Mouse (Mus musculus): ENCODE results near the gene Dnaic1. TPM values are rescaled to one million over a fixed set of nuclear protein-coding genes. Genes with fewer than 3 reads are reported as not detected.

Gene Dnaic1
- polyA plus RNA-seq, 1 experiment from 2014 or later: 1.4 TPM

GRCm38 (mm10) chr4:41532420-41532819, 37.2 kb upstream of the Dnaic1 start:
- ATAC-seq: no peak

GRCm38 (mm10) chr4:41534866-41535265, 34.7 kb upstream of the Dnaic1 start:
- Histone ChIP-seq H3K4me1 (ENCODE audit: control insufficient read depth, insufficient read depth, low read length) (no peaks in the 10 kb centered on the region), H3K4me3 (ENCODE audit: low read depth, low read length) (no peak overlapping the region), H3K36me3 (ENCODE audit: control insufficient read depth, insufficient read depth, low read length) (no peaks in the 10 kb centered on the region), H3K27ac (ENCODE audit: low read depth, low read length) (no peak overlapping the region), H3K4me2 (ENCODE audit: low read length) (no peak overlapping the region), H3K27me3 (replicated peaks; ENCODE audit: control insufficient read depth, insufficient read depth, low read length) (no peaks in the 10 kb centered on the region), H3K9me3 (replicated peaks; ENCODE audit: control insufficient read depth, low read length) (no peaks in the 10 kb centered on the region), H3K9ac (ENCODE audit: low read length) (no peak overlapping the region)
- 82% methylated on average over 5 of the region's 5 CpGs for WGBS
- no peak for DNase-seq (ENCODE audit: low spot score)
- ATAC-seq: no peak

More at GRCm38 (mm10) chr4:41532420-41532819, 37.2 kb upstream of the Dnaic1 start:
- H3K4me1 ChIP-seq (ENCODE audit: control insufficient read depth, insufficient read depth, low read length): peaks cover 17% of the 10 kb centered on the region
- no peak overlapping the region for H3K27ac ChIP-seq (ENCODE audit: low read depth, low read length)
- H3K9ac ChIP-seq (ENCODE audit: low read length): no peak overlapping the region
- no peak overlapping the region for H3K4me2 ChIP-seq (ENCODE audit: low read length)
- no peaks in the 10 kb centered on the region for H3K27me3 ChIP-seq (replicated peaks; ENCODE audit: control insufficient read depth, insufficient read depth, low read length)
- WGBS: 30% methylated on average over 6 of the region's 6 CpGs
- no peak for DNase-seq (ENCODE audit: low spot score)
- H3K36me3 ChIP-seq (ENCODE audit: control insufficient read depth, insufficient read depth, low read length): no peaks in the 10 kb centered on the region
- H3K9me3 ChIP-seq (replicated peaks; ENCODE audit: control insufficient read depth, low read length): no peaks in the 10 kb centered on the region
- no peak overlapping the region for H3K4me3 ChIP-seq (ENCODE audit: low read depth, low read length)

GRCm38 (mm10) chr4:41542136-41542535, 27.4 kb upstream of the Dnaic1 start:
- ATAC-seq (no peak), DNase-seq (ENCODE audit: low spot score) (no peak)
- no peaks in the 10 kb centered on the region for H3K27me3 ChIP-seq (replicated peaks; ENCODE audit: control insufficient read depth, insufficient read depth, low read length)
- 89% methylated on average over 8 of the region's 8 CpGs for WGBS
- no peaks in the 10 kb centered on the region for H3K36me3 ChIP-seq (ENCODE audit: control insufficient read depth, insufficient read depth, low read length)
- H3K4me3 ChIP-seq (ENCODE audit: low read depth, low read length): no peak overlapping the region
- H3K9ac ChIP-seq (ENCODE audit: low read length): no peak overlapping the region
- H3K4me1 ChIP-seq (ENCODE audit: control insufficient read depth, insufficient read depth, low read length): peaks cover 7% of the 10 kb centered on the region
- H3K27ac ChIP-seq (ENCODE audit: low read depth, low read length): no peak overlapping the region
- H3K9me3 ChIP-seq (replicated peaks; ENCODE audit: control insufficient read depth, low read length): no peaks in the 10 kb centered on the region
- no peak overlapping the region for H3K4me2 ChIP-seq (ENCODE audit: low read length)

GRCm38 (mm10) chr4:41545985-41546384, 23.6 kb upstream of the Dnaic1 start:
- no peak for ATAC-seq
- DNase-seq (ENCODE audit: low spot score): peak; percentile 55
- Histone ChIP-seq H3K9me3 (replicated peaks; ENCODE audit: control insufficient read depth, low read length) (no peaks in the 10 kb centered on the region), H3K36me3 (ENCODE audit: control insufficient read depth, insufficient read depth, low read length) (no peaks in the 10 kb centered on the region), H3K4me3 (ENCODE audit: low read depth, low read length) (no peak overlapping the region), H3K27ac (ENCODE audit: low read depth, low read length) (0 out of 2 replicates have a peak overlapping the region, but pooled peaks have one; percentile 21), H3K27me3 (replicated peaks; ENCODE audit: control insufficient read depth, insufficient read depth, low read length) (no peaks in the 10 kb centered on the region), H3K4me2 (ENCODE audit: low read length) (no peak overlapping the region), H3K4me1 (ENCODE audit: control insufficient read depth, insufficient read depth, low read length) (peaks cover 7% of the 10 kb centered on the region), H3K9ac (ENCODE audit: low read length) (0 out of 2 replicates have a peak overlapping the region, but pooled peaks have one; percentile 13)
- WGBS: 16% methylated on average over 8 of the region's 8 CpGs

GRCm38 (mm10) chr4:41547086-41547485, 22.5 kb upstream of the Dnaic1 start:
- no peak overlapping the region for H3K9ac ChIP-seq (ENCODE audit: low read length)
- no peak overlapping the region for H3K27ac ChIP-seq (ENCODE audit: low read depth, low read length)
- no peaks in the 10 kb centered on the region for H3K36me3 ChIP-seq (ENCODE audit: control insufficient read depth, insufficient read depth, low read length)
- WGBS: 83% methylated on average over 1 of the region's 1 CpGs
- no peak overlapping the region for H3K4me2 ChIP-seq (ENCODE audit: low read length)
- DNase-seq (ENCODE audit: low spot score): no peak
- H3K9me3 ChIP-seq (replicated peaks; ENCODE audit: control insufficient read depth, low read length): no peaks in the 10 kb centered on the region
- H3K4me1 ChIP-seq (ENCODE audit: control insufficient read depth, insufficient read depth, low read length): peaks cover 7% of the 10 kb centered on the region
- H3K27me3 ChIP-seq (replicated peaks; ENCODE audit: control insufficient read depth, insufficient read depth, low read length): no peaks in the 10 kb centered on the region
- no peak overlapping the region for H3K4me3 ChIP-seq (ENCODE audit: low read depth, low read length)
- no peak for ATAC-seq

GRCm38 (mm10) chr4:41552529-41552928, 17.0 kb upstream of the Dnaic1 start:
- Histone ChIP-seq H3K9me3 (replicated peaks; ENCODE audit: control insufficient read depth, low read length) (no peaks in the 10 kb centered on the region), H3K4me1 (ENCODE audit: control insufficient read depth, insufficient read depth, low read length) (no peaks in the 10 kb centered on the region; the same call in 1 of the 2 replicates), H3K4me3 (ENCODE audit: low read depth, low read length) (no peak overlapping the region), H3K36me3 (ENCODE audit: control insufficient read depth, insufficient read depth, low read length) (no peaks in the 10 kb centered on the region), H3K27ac (ENCODE audit: low read depth, low read length) (no peak overlapping the region), H3K27me3 (replicated peaks; ENCODE audit: control insufficient read depth, insufficient read depth, low read length) (no peaks in the 10 kb centered on the region), H3K4me2 (ENCODE audit: low read length) (no peak overlapping the region), H3K9ac (ENCODE audit: low read length) (no peak overlapping the region)
- 37% methylated on average over 6 of the region's 6 CpGs for WGBS
- ATAC-seq: peak; percentile 56
- peak; percentile 77 for DNase-seq (ENCODE audit: low spot score)

- no peak overlapping the region for H3K27ac ChIP-seq (ENCODE audit: low read depth, low read length)
- ATAC-seq (no peak), DNase-seq (ENCODE audit: low spot score) (no peak)
- H3K4me2 ChIP-seq (ENCODE audit: low read length): no peak overlapping the region
- H3K4me1 ChIP-seq (ENCODE audit: control insufficient read depth, insufficient read depth, low read length): no peaks in the 10 kb centered on the region; the same call in 1 of the 2 replicates
- no peaks in the 10 kb centered on the region for H3K36me3 ChIP-seq (ENCODE audit: control insufficient read depth, insufficient read depth, low read length)
- 76% methylated on average over 11 of the region's 11 CpGs for WGBS
- H3K9me3 ChIP-seq (replicated peaks; ENCODE audit: control insufficient read depth, low read length): no peaks in the 10 kb centered on the region
- H3K4me3 ChIP-seq (ENCODE audit: low read depth, low read length): no peak overlapping the region
- no peak overlapping the region for H3K9ac ChIP-seq (ENCODE audit: low read length)
- no peaks in the 10 kb centered on the region for H3K27me3 ChIP-seq (replicated peaks; ENCODE audit: control insufficient read depth, insufficient read depth, low read length)
These were observed 16.5 kb upstream of the Dnaic1 start for GRCm38 (mm10) chr4:41553116-41553515.

GRCm38 (mm10) chr4:41554994-41555663, 14.4 kb upstream of the Dnaic1 start:
- Histone ChIP-seq H3K4me2 (ENCODE audit: low read length) (no peak overlapping the region), H3K4me3 (ENCODE audit: low read depth, low read length) (no peak overlapping the region), H3K4me1 (ENCODE audit: control insufficient read depth, insufficient read depth, low read length) (no peaks in the 10 kb centered on the region; the same call in 1 of the 2 replicates), H3K36me3 (ENCODE audit: control insufficient read depth, insufficient read depth, low read length) (no peaks in the 10 kb centered on the region), H3K27me3 (replicated peaks; ENCODE audit: control insufficient read depth, insufficient read depth, low read length) (no peaks in the 10 kb centered on the region), H3K27ac (ENCODE audit: low read depth, low read length) (no peak overlapping the region; the same call in 1 of the 2 replicates), H3K9ac (ENCODE audit: low read length) (no peak overlapping the region), H3K9me3 (replicated peaks; ENCODE audit: control insufficient read depth, low read length) (no peaks in the 10 kb centered on the region)
- WGBS: 79% methylated on average over 14 of the region's 14 CpGs
- ATAC-seq (no peak), DNase-seq (ENCODE audit: low spot score) (no peak)

- Histone ChIP-seq H3K36me3 (ENCODE audit: control insufficient read depth, insufficient read depth, low read length) (no peaks in the 10 kb centered on the region), H3K4me2 (ENCODE audit: low read length) (no peak overlapping the region), H3K4me3 (ENCODE audit: low read depth, low read length) (no peak overlapping the region), H3K9me3 (replicated peaks; ENCODE audit: control insufficient read depth, low read length) (no peaks in the 10 kb centered on the region), H3K9ac (ENCODE audit: low read length) (no peak overlapping the region), H3K4me1 (ENCODE audit: control insufficient read depth, insufficient read depth, low read length) (no peaks in the 10 kb centered on the region; the same call in 1 of the 2 replicates), H3K27ac (ENCODE audit: low read depth, low read length) (no peak overlapping the region), H3K27me3 (replicated peaks; ENCODE audit: control insufficient read depth, insufficient read depth, low read length) (no peaks in the 10 kb centered on the region)
- ATAC-seq (no peak), DNase-seq (ENCODE audit: low spot score) (no peak)
- 69% methylated on average over 5 of the region's 5 CpGs for WGBS
These were observed 13.1 kb upstream of the Dnaic1 start for GRCm38 (mm10) chr4:41556311-41556953.
